Mouse (Mus musculus): ENCODE measurements around the gene Cacna1b. TPM values are rescaled to one million over a fixed set of nuclear protein-coding genes. Genes with fewer than 3 reads are reported as not detected.

Gene Cacna1b
- polyA plus RNA-seq, 2 experiments from 2014 or later: 0.45 TPM; not detected in 1

Other genes with a start within 250 kb of the Cacna1b start
- 10 to 100 TPM; 35.7 to 45.4 TPM for gene Ehmt1, start 156.5 kb upstream of the Cacna1b start, polyA plus RNA-seq (2017; shearing (Covaris generic))
- 100 to 1,000 TPM; 191 to 208 TPM for gene Arrdc1, start 172.1 kb upstream of the Cacna1b start, polyA plus RNA-seq (2017; shearing (Covaris generic))
- 1 to 10 TPM; 1.3 to 1.8 TPM for gene Zmynd19, start 186.6 kb upstream of the Cacna1b start, polyA plus RNA-seq (2017; shearing (Covaris generic))
- gene Dph7, start 199.2 kb upstream of the Cacna1b start, polyA plus RNA-seq (2017; shearing (Covaris generic)): 10 to 100 TPM; 30.0 to 32.2 TPM
- 100 to 1,000 TPM; 102 to 124 TPM for gene Mrpl41, start 211.9 kb upstream of the Cacna1b start, polyA plus RNA-seq (2017; shearing (Covaris generic))
- 10 to 100 TPM; 49.3 to 51.3 TPM for gene Pnpla7, start 212.9 kb upstream of the Cacna1b start, polyA plus RNA-seq (2017; shearing (Covaris generic))

All from activated CD4-positive, CD25-positive, alpha-beta regulatory T cell, adult 4 months (primary cell).